Mouse (Mus musculus): ENCODE measurements around the gene Zfp541.

Zfp541 gene

GRCm38 (mm10) chr7:16045538-16045937 lies 16.1 kb upstream of the Zfp541 start:
- DNase-seq, result no peak

GRCm38 (mm10) chr7:16046101-16046480 lies 15.5 kb upstream of the Zfp541 start:
- no peak for DNase-seq

DNA sequence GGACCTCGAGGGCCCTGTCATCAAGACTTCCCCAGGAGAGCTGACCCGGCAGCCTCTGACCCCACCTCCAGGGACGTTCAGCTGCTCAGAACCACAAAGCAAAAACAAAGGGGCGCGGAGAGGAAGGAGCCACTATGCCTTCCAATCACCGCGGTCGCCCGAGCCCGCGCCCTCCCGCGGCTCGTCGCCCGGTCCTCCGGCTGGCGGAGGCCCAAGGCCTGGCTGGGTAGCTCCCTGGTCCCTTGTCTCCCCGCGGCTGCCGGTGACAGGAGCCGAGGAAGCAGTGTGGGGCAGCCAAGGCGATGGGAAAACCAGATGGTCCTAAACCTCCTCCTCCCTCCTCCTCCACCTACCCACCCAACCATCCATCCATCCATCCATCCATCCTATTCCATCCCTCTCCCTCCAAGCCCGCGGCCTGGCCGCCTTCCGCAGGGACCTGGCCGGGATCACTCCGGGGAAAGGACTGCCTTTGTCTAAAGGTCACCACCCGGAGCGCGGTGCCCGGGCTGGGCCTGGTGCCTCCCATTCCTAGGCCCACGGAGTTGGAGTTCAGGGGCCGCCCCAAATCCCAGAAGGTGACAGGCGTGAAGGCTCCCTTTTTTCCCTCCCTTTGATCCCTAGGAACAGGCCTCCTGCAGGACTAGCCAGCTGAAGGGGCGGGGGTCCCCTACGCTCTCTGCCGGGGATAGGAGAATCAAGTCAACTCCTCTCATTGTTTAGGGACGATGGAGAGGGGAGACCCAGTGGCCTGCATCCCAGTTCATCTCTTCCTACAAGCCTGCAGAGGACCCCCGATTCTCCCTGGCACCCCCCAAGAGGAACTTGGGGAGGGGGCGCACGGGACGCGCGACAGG lies 14.9 kb upstream of the Zfp541 start:
- DNase-seq, result peak; percentile 79

DNA sequence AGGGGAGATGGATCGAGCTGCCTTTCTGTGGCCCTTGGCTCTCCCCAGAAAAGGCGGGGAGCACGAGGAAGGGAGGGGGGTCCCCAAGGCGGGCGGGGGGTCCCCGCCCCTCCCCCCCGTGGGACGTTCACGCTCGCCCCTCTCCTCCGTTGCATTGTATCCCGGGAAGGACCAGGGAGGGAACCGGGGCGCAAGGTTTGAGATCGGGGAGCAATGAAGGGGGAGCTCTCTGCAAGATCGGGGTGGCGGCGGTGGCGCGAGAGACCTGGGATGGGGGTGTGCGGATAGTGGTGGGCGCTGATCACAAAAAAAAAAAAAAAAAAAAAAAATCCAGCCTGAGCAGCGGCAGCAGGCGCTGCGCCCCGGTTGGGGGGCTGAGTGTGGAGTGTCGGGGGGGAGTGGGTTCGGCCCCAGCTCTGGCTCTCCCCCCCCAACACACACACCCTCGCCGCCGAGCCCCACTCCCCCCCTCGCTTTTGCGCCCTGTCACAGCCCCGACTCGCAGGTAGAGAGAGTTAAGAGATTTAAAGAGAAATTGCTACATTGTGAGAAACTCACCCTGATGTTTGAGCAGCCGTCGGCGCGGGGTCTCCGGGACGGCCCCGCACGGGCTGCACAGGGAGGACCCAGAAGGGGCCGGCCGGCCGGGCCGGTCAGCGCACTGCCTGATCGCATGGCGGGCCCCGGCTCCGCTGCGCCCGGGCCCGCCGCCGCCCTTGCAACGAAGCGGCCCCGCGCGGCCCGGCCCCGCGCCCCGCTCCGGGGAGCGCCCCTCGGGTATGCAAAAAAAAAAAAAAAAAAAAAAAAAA lies 14.1 kb upstream of the Zfp541 start, which contains the start of gene Bicra:
Gene Bicra, minus strand, starts transcription at position 584 of the 809 bp plus-strand sequence.
- peak; percentile 79 for DNase-seq

DNA sequence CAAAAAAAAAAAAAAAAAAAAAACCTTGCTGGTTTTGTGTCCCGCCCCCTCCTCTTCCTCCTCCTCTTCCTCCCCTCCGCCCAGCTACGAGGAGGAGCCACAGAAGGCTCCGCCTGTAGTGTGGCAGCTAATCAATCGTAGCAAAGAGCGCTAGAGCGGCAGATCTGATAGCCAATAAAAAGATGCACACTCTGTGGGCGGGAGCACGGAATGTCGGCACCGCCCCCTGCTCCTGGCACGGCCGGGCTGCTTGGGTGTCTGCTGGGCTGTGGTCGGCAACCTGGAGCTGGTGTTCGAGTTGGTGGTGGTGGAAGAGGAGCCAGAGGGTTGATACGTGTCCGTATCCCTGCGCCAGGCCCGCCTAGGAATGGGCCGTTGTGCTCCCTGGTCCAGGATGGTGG lies 13.4 kb upstream of the Zfp541 start:
- peak; percentile 97 for DNase-seq

GRCm38 (mm10) chr7:16048675-16049575 lies 12.7 kb upstream of the Zfp541 start:
- no peak for DNase-seq

GRCm38 (mm10) chr7:16049576-16049915 lies 12.1 kb upstream of the Zfp541 start:
- no peak for DNase-seq

- no peak for DNase-seq
Observed at GRCm38 (mm10) chr7:16050600-16050999, 11.0 kb upstream of the Zfp541 start.

GRCm38 (mm10) chr7:16051883-16052595 lies 9.6 kb upstream of the Zfp541 start:
- peak; percentile 73 for DNase-seq

DNA sequence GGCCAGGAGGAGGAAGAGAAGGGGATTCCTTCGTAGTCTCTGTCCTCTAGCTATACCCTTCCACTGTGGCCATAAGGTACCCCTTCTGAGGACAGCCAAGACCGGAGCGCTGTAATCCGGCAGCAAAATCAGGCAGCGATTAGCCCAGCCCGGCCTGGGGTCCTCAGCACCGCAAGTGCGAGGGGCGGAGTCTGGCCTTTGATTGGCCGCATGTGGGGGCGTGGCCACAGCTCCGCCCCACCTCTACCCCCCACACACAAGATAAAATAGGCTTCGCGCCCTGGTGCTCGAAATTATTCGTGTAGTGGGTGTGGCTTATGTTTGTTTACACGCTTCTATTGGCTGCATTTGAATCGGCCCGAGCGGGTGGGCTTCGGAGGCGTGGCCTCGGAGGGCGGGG lies 8.9 kb upstream of the Zfp541 start:
- DNase-seq, result peak; percentile 86

DNA sequence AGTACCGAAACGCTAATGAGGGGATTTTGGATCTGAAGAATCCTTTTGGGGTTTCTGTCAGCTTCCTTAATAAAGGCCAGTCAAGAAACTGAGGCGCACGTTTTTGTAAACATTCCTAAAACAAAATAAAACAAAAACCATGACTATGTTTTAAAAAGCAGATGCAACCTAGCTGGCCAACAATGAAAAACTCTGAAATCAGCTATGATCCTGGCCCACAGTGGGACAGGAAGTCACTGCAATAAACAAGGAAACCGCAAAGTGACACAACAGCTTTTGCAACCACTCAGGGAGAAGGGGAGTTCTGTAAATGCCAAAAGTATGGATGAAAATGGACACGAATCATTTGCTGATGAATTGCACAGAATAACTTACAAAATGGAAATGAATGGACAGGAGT lies 8.5 kb upstream of the Zfp541 start:
- no peak for DNase-seq

DNA sequence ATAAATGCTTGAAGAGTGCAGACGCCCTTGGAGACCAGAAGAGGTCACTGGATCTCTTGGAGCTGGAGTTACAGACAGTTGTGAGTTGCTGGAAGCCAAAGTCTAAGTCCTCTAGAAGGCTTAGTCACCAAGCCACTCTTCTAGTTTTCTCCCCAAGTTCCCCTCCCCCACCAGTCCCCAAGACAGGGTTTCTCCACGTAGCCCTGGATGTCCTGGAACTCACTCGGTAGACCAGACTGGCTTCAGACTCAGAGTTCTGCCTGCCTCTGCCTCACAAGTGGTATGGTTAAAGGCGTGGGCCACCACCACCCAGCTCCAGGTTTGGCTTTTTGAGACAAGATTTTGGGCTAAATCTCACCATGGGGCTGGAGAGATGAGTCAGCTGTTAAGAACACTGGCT lies 6.6 kb upstream of the Zfp541 start:
- peak; percentile 11 for DNase-seq

- no peak for DNase-seq
Observed at GRCm38 (mm10) chr7:16055665-16056064, 5.9 kb upstream of the Zfp541 start.

DNA sequence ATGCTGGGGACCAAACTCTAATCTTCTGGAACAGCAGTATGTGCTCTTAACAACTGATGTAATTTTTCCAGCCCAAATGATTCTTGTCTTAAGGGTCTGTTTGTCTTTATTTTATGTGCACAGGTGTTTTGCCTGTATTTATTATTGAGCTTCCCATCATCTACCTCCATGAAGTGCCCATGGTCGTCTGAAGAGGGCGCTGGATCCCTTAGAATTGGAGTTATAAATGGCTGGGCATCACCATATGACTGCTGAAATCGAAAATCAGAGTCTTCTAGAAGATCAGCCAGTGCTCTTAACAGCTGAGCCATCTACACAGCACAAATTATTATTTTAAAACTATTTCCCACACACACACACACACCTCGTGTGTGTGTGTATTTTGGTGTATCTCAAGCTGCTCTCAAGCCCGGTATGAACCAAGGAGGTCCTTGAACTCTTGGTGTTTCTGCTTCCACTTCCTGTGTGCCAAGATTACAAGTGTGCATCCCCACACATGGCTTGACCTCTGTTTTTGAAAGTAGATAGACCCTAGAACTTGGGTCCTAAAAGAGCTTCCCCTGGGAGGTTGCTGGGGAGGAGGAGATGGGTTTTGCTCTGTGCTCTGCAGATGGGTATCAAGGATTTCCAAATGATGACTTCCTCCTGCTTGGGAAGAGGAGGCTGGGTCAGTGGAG lies 5.0 kb upstream of the Zfp541 start:
- DNase-seq, result peak; percentile 71

GRCm38 (mm10) chr7:16057136-16057534 lies 4.5 kb upstream of the Zfp541 start:
- no peak for DNase-seq

- no peak for DNase-seq
Observed at GRCm38 (mm10) chr7:16062099-16062420, 446 bp downstream of the Zfp541 start.

DNA sequence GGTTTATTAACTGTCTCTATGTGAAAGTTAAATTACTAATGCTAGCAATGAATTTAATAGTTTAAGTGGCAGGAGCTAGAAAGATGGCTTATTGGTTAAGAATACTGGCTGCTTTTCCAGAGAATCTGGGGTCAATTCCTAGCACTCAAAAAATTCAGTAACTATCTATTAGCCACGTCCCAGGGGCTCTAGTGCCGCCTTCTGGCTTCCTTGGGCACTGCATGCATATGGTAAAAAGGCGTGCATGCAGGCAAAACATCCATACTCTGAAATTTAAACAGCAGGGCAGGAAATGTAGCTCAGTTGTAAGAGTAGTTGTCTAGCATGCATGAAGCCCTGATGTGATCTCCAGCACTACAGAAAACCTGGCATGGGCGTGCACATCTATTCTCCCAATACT lies 1.9 kb downstream of the Zfp541 start:
- DNase-seq, result no peak

- DNase-seq, result no peak
Observed at GRCm38 (mm10) chr7:16070846-16071245, 9.2 kb downstream of the Zfp541 start.

DNA sequence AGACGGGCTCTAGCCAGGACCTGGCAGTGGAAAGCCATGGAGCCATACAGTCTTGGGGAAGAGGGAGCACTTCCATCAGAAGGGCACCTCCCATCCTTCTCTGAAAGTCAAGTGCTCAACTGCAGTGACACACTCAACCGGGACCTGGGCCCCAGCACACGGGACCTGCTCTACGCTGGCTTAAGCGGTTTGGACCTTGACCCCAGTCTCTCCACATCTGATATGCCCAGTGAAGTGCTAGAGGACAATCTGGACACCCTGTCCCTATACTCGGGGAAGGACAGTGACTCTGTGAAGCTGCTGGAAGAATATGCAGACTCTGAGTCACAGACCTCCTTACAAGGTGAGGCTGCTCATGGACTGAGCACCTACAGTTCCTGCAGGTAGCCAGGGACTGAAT lies 10.3 kb downstream of the Zfp541 start:
- DNase-seq, result no peak

DNA sequence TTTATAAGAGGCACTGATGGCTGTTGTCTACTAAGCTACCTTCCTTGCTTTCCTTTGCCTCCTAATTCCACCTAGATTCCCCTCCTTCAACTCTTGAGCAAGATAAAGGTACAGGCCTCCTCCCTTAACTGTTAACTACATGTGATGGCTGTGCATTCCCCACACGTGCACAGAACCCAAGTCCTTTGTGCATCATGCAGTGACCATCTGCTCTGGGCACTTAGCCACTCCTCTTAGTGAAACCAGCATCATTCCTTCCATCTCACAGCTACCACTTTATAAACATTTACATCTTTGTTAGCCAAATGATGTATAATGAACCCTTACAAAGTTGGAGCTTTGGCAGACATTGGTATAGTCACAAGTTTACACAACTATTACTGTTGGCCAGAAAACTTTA lies 18.3 kb downstream of the Zfp541 start:
- peak; percentile 12 for DNase-seq

- no peak for DNase-seq
Observed at GRCm38 (mm10) chr7:16080581-16080980, 19.0 kb downstream of the Zfp541 start.

GRCm38 (mm10) chr7:16083361-16083760 lies 21.7 kb downstream of the Zfp541 start:
- DNase-seq, result no peak
